Mouse (Mus musculus) heart, postnatal 10 days (tissue): ENCODE measurements around the gene Ambn. TPM values are rescaled to one million over a fixed set of nuclear protein-coding genes. Genes with fewer than 3 reads are reported as not detected.
"Not testable (repeated sequence)": the region's sequence is repeated elsewhere in the genome, so short reads cannot be mapped to it uniquely, and the experiment has no call there.

ENCODE experiments used
- DNase-seq, 2 experiments: peaks; one replicate each; pipeline ENCODE4 v3.0.0; 2021
- intact Hi-C: fragments of 180-260 bp; cut with DNase I; formaldehyde crosslinking; loops from one replicate; pipeline ENCODE4 v1.15.1; 2025
- total RNA-seq, 2 experiments: library from RNA; stranded (reverse); gene quantifications; 2 replicates each; pipeline ENCODE4 v1.2.3; 2021

Gene Ambn
- not detected for total RNA-seq

DNA sequence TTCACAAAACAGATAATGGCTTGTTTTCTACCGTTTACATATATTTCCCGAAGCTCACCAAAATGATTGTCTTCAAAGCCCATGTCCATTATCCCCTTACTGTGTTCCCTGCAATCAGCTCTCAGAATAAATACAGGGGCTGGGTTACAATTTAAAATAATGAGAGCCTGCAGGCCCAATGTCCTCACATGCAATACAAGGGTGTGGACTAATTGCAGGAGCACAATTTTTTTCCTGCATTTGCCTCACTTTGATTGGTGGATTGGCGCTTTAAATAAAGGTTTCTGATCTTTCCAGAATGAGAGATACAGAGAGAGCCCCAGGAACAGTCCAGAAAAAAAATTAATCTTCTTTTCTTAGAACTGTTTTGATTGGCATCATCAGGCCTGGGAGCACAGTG lies at the start of gene Ambn:
TSS of gene Ambn (plus strand) at position 301 of the 400 bp plus-strand sequence.
- no peak for DNase-seq
- intact Hi-C loops = no loop called here

DNA sequence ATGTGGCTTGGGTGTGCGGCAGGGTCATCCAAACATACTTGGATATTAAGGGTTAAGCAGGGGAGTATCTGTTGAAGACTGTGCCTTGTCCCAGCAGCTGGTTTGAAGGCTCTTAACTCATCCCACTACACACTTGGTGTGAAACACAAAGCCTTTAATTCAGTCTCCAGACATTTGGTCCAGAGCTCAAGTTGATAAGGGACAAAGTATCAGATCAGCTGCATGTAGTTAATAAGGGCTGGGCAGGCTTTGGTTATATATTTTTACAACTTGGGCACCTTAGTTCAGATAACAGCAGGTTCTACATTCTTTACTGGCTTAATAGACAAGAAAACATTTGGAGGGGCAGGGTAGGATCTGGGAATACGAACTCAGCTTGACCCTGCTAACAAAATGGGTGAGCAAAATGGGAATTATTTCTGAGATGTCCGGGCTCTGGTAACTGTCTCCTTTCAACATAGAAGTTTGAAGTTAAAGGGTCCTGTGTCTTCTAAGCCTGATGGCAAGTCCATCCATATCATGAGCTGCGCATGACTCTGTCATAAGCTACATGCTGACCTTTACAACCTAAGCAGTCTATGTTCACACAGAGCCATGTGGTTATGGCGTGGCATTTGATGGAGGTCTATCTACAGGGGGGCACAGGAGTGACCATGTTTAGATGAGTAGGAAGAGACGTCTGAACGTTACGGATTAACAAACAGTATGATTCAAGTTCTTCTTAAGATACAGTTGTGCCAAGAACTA lies 35.3 kb upstream of the Ambn start:
- intact Hi-C loops = no loop called here
- DNase-seq = no peak

- intact Hi-C loops, DNase-seq: not testable (repeated sequence)
Measured at GRCm38 (mm10) chr5:88424892-88425291, 30.9 kb upstream of the Ambn start.

DNA sequence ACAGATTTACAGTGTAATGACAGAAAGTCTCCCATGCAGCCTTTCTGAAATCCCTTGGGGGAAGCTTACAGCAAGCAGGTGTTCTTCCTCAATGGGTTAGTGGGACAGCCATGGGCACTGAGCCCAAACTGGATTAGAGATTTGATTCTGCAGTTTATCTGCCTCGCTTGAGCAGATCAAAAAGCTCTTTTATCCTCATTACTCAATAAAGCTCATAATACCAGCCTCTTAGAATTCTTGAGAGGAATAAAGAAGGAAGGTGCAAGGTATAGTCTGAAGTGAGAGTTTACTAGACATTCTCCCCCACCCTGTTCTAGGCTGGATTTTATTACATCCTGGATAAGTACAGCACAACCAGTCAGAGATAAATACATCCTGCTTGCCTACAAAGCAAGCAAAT lies 29.0 kb upstream of the Ambn start:
- no peak for DNase-seq
- intact Hi-C loops = no loop called here

- intact Hi-C loops = no loop called here
- no peak for DNase-seq
Measured at GRCm38 (mm10) chr5:88467471-88467870, 11.7 kb downstream of the Ambn start.

DNA sequence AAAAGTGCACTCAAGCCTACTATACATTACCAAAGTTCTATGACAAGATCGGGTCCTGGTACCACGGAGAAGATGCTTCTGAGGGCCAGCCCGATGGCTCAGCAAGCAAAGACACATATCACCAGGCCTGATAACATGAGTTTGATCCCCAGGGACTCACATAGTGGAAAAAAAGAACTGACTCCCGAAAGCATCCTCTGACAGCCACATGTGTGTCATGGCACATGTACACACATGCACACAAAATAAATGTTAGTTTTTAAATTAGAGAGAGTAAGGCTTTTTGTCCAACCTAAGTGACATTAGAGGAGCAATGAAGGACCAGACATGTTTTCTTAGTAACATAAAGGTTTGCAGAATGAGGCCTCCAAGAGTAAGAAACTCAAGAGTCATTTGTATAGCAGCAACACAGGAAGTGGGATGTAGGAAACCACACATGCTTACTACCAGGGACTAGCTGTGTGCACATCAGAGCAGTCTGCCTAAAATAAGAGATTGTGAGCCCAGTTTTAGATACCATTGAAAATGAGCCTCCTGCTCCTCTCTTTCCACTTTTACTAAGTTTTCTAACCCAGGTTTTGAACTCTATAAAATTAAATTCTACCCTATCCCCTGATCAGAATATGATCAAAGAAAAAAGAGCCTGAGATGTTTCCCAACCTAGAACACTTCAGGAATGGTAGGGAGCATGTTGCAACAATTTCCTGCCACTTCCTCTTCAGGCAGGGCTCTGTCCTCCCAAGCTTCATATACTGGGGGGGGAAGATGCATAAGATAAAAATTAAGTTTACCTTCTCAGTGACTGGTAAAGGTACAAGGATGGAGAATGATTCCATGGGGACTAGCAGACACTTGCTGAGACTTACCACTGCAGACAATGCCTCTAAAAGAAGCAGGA lies 13.3 kb downstream of the Ambn start:
- intact Hi-C loops = no loop called here
- DNase-seq = no peak

DNA sequence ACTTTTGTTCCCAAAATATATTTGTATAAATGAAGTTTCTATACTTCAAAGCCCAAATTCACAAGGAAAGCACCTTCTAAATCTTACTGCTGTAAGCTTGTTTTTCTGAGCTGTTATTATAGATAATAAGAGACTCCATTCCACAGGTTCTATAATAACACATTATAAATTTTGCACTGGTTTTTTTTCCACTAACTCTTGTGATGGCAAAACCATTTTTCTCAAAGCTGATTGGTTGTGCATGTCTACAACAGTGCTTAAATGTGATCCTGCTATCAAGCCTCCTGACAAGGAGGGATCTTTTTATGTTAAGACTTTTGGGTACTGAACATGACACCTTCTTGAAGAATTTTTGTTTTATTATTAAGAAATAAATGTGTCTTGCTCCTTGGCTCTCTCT lies 31.9 kb downstream of the Ambn start, which contains the start of gene Enam:
TSS of gene Enam (plus strand) at position 301 of the 400 bp plus-strand sequence.
- intact Hi-C loops = no loop called here
- DNase-seq = no peak

GRCm38 (mm10) chr5:88489004-88489403 lies 33.2 kb downstream of the Ambn start:
- no peak for DNase-seq
- intact Hi-C loops = no loop called here

DNA sequence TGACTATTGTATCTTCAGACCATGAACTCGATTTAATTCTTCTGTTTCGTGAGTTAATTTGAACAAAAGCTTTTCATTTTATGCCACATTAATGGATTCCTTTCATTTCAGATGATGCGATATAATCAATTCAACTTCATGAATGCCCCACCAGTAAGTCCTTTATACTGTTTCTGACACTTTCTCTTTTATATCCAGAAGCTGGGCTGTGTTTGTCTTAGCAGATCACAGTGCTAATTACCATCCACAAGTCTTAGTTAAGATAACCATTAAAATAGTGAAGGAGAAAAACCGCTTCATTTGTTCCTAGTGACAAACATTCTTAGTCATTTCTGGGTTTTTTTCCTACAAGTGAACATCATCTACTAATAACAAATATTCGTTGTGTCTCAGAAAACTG lies 35.3 kb downstream of the Ambn start:
- intact Hi-C loops = no loop called here
- DNase-seq = no peak

DNA sequence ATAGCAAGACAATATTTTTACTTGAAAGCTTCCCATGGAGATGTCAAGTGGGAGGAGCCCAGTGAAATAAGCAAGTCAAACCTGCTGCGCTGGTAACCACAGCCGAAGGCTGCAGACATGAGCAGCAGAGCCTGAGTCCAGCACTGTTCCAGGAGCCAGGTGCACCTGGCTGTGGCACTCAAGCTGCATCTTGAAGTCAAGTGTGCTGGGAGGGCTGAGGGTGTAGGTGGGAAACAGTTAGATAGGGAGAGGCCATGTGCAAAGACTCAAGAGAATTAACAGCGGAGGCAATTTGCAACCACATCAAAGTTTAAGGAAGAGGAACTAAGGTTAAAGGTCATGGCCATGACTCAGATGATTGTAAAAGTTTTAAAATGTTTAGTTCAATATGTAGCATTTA lies 44.0 kb downstream of the Ambn start:
- DNase-seq = no peak
- intact Hi-C loops = no loop called here

DNA sequence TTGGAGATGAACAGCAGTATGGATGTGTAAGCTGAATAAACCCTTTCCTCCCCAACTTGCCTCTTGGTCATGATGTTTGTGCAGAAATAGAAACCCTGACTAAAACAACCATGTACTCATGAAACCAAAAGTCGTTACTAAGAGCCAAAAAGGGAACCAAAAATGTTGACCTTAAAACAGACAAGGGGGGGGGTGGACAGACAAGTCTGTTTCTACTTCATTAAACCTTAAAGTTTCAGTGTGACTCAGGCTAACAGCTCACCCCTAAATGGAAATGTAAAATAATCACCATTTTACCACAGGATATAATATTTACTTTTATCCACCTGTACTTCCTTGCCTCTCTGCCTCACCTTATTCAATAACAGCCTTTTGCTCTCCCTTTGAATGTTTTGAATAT lies 52.8 kb downstream of the Ambn start:
- intact Hi-C loops = no loop called here
- DNase-seq = no peak

DNA sequence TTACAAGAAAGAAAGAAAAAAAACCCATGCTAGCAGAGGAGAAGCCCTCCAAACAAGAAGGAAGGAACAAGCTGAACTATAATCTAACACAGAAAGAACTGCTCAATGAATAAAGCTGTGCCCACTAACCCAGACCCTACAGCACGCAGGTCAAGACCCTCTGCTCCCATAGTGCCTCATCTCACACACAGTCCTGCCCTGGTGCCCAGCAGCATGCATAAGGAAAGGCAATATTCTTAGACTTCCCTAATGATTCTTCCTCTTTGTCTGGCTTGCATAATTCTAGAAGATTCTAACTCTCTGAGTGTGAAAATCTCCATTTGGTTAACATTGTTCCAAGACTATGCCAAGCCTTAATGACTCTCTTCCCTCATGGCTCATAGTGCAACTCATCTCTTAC lies 53.2 kb downstream of the Ambn start:
- intact Hi-C loops = no loop called here
- DNase-seq = no peak

Other genes starting within 250 kb of the Ambn start
- not detected for gene Gm7714, start 187.1 kb upstream of the Ambn start, total RNA-seq
- not detected for gene Prol1, start 138.7 kb upstream of the Ambn start, total RNA-seq
- not detected for gene Amtn, start 79.9 kb upstream of the Ambn start, total RNA-seq
- gene Enam, start 32.0 kb downstream of the Ambn start, total RNA-seq = not detected
- under 1 TPM; 0.17 to 0.31 TPM for gene Jchain, start 71.9 kb downstream of the Ambn start, total RNA-seq
- 10 to 100 TPM; 21.5 to 21.9 TPM for gene Utp3, start 98.5 kb downstream of the Ambn start, total RNA-seq
- 10 to 100 TPM; 12.7 to 12.8 TPM for gene Rufy3, start 109.0 kb downstream of the Ambn start, total RNA-seq
- 100 to 1,000 TPM; 197 to 201 TPM for gene Grsf1, start 220.2 kb downstream of the Ambn start, total RNA-seq